Mouse (Mus musculus) adrenal gland, postnatal 36 days (tissue): ENCODE results near the gene Lrrc3c. TPM values are rescaled to one million over a fixed set of nuclear protein-coding genes. Genes with fewer than 3 reads are reported as not detected.
"Not testable (repeated sequence)": the region's sequence is repeated elsewhere in the genome, so short reads cannot be mapped to it uniquely, and the experiment has no call there.

ENCODE experiments used
- DNase-seq, 2 experiments: peaks; one replicate each; pipeline ENCODE4 v3.0.0; 2021; ENCODE audit warnings: mixed read lengths in 1 of 2
- total RNA-seq, 2 experiments: library from RNA; stranded (reverse); gene quantifications; 2 replicates each; pipeline ENCODE4 v1.2.3; 2021

The Lrrc3c gene
- total RNA-seq, 2 experiments from 2014 or later = not detected

DNA sequence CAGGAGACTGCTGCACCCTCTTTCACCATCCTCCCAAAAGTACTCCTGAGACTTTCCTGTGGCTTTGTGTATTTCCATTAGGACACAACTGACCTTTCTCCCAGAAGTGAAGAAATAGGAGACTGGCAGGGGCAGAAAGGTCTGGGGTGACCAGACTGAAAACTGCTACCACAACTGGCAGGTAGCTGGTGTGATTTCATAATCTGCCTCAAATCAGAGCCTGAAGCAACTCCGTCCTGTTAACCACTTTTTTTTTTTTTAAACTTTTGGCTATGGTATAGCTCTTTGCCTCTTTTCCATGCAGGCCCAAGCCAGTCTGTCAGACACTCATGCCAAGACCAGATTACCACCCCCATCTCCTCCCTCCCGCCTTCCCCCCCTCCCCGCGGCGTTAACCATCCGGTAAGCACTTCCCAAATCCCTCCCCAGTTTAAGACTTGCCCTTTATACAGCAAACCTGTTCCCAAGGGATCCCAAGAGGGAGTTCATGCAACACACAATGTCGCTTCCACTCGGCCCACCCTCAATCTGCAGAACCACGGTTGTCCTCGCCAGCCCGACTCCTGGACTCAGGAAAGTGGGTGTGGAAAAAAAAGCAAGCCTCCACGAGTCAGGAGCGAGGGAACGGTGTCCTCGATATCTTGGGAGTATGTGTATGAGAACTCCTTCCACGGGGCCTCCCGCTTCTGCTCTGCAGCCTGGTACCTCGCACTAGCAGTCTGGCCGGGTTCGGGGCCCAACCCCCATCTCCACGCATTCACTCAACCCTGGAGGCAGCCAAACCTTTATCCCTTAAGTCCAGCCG lies 11.8 kb upstream of the Lrrc3c start:
- peak in 1 of 2 experiments; percentile 32 for DNase-seq

DNA sequence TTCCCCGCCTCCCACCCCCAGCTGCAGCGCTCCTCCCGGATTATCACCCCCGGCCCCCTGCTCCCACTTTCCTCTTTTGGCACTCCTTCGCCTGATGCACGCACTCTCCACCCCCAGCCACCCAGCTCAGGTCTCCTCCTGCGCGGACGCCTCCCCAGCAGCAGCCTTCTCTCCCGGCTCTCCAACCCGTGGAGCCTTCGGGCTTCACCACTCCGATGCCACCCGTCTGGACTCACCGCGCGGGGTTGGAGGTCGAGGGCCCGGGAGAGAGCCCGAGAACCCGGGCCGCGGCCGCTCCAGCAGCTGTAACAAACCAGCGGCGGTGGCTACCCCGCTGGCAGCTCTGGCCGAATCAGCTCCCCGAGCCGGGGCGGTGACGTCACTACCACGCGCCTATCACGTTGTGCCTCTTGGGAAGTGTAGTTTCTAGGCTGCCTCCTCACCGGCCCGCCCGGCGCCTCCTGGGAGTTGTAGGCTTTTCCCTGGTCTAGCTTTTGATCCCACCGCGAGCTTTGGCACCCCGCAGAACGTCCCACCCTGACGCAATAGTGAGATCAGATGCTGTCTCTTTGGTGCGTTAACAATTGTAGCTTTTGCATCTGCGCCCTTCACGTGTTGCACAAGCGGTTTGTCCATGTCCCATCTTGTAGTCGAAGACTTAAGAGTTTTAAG lies 11.1 kb upstream of the Lrrc3c start, which contains the start of gene Ormdl3:
Gene Ormdl3 (minus strand): TSS at position 477 of the 672 bp plus-strand sequence.
- DNase-seq = peak; percentile 99

DNA sequence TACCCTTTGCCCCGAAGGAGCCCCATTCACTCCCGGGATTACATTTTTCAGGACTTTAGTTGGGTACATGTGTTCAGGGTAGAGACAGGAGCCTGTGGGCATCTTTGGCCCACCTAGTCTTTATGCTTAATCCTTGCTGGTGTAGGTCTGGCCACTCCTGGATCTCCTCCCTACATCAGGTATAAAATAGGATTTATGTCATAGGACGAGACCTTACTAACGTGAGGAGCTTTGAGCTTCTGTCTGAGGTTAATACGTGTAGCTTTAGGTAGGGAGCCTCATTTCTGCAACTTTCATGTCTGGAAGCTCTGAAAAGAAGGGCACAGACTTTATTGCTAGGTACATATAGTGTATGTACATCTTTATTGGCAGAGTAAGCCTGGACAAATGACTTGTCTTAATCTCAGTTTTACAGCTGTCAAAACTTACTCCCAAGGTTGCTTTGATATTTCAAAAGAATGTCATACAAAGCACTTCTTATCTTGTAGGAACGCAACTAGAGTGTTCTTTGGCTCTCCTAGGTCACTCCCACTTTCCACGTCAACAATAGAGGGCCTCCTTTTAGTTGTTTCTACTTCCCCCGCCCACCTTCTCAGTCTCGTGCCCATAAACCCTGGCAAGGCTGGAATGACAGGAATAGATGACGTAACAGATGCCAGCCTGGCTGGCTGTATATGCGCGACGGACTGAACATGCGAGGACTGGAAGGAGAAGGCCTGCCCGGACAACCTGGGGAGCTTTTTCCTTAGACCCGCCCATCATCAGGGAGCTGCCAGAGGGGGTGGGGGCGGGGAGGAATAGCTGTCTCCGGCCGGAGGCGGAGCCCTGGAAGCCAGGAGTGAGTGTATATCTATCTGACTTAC lies 10.2 kb upstream of the Lrrc3c start:
- DNase-seq = peak; percentile 84 to 89

DNA sequence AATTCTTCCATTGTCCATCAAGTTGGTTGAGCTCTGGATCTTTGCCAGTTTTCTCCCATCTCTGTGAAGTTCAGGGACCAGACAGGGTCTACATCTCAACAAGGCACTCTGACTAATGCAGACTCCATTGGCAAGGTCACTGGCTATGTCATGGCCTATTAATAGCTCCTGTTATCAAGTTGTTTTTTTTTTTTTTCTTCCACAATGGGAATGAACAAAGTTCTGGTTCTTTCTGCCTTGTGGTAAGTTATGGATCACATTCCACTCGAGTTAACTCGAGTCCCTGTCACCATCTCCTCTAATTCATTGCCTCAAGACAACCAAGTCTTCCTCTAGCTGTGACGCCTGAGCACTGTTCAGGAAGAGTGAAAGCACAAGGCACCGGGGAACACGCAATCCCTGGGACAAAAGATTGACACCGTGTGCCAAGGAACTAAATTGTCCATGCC lies 9.2 kb upstream of the Lrrc3c start:
- peak; percentile 52 to 65 for DNase-seq

DNA sequence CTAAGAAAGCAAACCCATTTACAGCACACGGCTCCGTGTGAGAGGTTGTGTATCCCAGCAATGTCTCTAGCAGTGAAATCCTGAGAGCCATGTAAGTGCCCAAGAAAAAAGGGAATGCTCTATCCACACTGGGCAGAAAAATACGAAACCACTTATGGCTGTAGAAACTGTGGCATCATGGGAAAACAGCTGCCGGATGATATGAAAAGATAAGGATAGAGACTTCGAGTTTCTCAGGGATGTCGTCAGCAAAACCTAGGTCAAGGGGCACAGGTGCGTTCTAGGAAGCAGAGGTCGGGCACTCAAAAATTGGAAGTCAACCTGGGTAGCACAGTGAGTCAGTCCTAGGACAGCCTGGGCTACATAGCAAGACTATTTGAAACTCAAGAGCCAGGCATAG lies 8.8 kb upstream of the Lrrc3c start:
- DNase-seq = no peak

DNA sequence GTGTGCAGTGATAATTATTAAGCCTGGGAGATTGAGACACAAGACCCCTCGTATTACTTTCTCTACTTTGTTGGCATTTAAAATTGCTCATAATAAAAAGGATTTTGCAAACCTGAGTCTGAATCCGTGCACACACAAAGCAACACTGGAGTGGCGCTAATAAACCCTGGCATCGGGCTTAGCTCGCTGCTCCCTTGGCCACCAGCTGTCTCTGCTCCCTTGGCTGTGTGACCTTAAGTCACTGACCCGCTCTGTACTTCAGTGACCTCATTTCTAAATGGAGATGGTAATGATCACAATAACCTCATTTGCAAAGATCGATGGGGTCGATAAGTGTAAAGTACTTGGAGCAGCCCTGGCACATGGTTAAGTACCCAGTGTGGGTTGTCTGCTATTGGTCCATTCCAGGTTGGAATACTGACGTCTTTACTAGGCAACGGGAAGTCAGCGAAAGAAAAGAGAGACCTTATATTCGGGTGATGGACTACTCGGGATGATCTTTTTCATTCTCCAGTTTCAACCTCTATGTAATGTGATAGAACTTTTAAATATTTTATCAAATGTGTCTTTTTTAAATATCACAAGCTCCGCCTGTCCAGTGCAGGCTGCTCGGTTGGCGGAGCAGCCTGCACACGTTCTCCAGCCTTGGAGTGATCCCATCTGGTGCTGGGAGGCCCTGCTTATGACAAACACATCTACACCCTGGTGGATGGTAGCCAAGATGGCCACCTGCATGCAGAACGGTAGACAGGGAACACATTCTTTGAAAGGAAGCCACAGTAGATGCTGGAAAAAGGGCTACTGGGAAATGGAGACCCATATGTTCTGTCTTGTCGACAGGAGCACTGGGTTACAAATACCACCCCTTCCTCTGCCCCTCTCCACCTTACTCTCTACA lies 7.3 kb upstream of the Lrrc3c start:
- no peak for DNase-seq

DNA sequence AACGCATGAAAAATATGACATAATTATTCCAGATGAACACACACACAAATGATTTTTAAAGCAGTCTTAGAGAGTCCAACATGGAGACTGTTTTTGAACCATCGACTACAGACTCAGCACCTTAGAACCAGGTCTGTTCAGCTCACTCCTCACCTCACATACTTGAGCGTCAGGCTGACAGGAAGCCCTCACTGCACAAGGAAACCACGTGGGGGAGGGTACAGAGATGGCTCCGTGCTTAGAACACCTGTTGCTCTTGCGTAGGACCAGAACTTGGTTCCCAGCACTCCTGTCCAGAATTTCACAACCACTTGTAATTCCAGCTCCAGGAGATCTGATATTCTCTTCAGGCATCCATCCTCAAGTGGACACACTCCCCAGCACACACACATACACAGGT lies 3.1 kb upstream of the Lrrc3c start:
- DNase-seq = no peak

DNA sequence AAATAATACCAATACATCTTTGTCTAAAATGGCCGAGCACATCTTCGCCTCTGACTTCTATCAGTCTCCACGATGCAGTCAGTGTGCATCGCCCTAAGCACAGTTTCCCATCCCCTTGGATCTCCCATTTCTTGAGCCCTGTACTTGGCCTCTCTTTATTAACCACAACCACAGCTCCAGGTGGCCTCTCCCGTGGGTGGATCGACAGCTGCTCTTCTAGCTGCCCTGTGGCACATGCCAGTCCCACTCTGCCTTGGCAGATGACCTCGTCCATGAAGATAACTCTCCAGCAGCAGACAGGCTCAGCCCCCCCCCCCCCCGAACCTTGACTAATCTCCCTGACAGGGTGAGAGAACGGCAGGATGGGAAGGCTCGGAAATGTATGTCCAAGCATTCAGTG lies 2.6 kb upstream of the Lrrc3c start:
- DNase-seq = no peak

DNA sequence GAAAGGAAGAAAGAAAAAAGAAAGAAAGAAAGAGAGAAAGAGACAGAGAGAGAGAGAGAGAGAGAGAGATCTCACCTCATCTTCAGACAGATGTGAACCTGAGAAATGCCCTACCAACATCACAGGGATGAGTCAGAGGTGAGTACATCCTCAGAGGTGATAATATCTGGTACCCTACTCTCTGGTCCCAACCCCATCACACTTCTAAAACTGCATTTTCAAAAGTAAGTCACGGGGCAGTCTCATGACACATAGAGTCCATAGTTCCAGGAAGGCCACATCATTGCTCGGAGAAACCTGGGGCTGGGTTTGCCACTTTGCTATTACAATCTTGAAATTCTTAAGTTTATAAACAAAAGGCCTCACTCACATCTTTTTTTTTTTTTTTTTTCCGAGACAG lies 2.1 kb upstream of the Lrrc3c start:
- DNase-seq = no peak

DNA sequence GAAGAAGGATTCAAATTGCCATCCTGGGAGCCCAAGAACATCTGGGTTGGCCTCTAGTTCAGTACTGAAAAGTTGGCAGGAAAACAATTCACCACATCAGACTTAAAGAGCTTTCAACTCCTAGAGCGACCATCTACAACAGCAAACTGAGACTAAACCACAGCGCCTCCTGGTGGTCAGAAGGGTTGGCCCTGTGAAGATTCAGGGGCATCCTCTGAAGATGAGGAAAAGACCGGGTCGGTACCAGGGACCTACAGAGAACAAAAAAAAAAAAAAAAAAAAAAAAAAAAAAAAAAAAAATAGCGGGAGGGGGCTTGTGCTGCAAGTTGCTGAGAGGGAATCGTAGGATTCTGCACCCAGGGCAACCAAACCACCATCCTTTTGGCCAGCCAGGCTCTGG lies 728 bp upstream of the Lrrc3c start:
- peak; percentile 74 to 76 for DNase-seq

DNA sequence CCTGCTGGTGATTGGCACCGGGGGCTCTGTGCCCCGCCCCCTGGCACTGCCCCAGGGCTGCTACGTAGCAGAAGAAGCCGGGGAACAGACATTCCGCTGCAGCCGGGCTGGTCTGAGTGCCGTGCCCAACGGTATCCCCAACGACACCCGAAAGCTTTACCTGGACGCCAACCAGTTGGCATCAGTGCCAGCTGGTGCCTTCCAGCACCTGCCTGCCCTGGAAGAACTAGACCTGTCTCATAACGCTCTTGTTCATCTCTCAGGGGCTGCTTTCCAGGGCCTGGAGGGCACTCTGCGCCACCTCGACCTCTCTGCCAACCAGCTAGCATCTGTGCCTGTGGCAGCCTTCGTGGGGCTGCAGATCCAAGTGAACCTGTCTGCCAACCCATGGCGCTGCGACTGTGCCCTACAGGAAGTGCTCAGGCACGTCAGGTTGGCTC lies 780 bp downstream of the Lrrc3c start:
- DNase-seq = no peak

DNA sequence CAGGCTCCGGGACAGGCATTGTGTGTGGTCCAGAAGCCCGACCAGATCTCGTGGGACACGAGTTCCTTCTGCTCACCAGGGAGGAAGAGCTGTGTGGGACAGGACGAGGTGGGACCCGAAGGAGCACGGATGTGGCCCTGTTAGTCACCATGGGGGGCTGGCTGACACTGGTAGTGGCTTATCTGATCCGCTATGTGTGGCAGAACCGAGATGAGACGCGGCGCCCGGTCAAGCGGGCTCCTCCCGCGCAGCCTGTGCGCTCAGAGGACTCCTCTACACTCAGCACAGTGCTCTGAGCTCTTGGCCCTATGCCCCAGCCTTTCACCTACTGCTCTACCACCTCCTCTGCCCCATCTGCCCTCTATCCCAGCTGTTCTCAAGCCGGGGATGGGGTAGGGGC lies 1.2 kb downstream of the Lrrc3c start:
- DNase-seq = no peak

DNA sequence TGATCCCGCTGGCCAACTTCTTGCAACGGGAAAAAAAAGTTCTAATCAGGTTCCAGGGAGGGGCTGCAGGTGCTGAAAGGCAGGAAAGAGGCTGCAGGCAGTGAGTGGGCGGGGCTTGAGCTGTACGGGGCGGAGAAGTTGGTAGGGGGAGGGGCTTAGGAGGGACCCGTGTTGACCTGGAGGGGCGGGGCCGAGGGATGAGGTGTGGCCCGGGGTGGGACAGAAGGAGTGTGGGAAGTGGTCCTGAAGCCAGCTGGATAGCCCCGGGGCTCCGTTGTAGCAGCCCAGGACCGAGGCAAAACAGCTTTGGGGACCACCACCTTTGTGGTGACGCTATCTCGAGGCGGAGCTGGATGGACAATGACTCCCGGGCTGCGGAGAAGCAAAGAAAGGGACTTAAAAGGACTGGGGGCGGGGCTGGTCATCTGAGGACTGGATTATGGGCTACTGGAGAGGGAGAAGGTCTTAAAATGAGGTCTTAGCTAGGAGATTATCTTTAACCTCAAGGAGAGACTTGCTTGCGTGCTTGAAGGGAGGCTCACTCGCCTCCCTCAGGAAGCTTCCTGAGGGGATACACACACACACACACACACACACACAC lies 4.1 kb downstream of the Lrrc3c start:
- no peak for DNase-seq

DNA sequence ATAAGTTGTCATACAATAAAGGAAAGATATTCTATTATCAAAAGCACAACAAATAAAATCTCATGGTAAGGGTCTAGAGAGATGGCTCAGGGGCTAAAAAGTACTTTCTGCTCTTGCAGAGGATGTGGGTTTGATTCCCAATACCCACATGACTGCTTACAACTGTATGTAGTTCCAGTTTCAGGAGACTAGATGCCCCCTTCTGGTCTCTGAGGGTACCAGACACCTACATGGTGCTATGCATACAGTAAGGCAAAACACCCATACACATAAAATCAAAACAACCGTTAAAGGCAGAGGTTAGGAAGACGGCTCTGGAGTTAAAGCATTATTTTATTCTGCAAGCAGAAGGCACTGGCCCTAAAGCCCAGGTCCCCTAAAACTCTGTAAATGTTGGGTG lies 5.9 kb downstream of the Lrrc3c start:
- DNase-seq = no peak

DNA sequence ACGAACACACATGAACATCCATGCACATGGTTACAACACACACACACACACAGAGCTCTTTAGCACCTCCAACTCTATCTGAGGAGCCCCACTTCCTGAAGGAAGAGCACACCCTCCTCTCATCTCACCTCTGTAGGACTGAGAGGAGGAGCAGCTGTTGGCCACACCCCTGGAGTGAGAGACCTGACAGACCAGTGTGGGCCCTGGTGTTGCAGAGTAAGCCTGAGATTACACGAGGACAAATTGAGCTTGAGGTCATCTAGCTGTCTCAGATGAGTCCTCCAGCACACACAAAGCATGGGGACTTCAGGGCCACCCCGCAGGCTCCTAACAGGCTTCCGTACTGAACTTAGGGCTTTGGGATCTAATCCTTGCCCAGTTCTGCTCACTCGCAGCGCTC lies 6.8 kb downstream of the Lrrc3c start:
- DNase-seq = not testable (repeated sequence)

DNA sequence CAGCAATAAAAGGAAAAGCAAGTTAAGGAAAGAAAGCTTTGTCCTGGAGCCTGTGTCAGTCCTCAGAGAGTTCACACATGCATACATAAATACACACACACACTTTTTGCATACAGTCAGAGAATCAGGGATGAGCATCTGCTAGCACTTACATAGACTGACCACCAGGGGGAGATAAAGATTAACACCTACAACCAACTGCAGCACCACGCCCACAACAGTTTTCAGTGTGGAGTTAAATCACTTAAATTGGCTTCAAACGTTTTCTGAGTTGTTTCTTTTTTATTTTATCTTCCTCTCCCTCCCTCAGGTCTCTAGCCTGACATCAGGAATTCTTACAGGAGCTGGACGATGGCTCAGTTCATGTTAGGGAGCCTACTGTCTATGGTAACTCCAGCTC lies 8.7 kb downstream of the Lrrc3c start:
- DNase-seq = peak in 1 of 2 experiments; percentile 45

DNA sequence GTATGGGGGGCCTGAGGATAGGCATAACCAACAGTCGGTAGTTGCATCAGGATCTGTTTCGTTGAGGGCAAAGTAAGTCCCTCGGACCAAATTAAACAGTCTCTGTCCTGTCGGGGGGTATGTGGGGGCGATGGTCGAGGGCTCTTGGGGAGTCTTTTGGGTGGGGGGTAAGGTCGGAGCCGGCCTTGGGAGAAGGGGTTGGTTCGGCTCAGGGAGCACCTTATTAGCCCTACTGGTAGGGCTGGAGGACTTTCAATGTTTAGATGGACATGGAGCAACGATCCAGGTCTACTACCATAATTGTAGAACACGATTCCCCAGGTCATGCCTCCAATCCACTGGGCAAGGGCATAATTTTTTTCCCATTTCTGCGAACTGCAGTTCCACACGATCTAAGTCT lies 22.7 kb downstream of the Lrrc3c start:
- DNase-seq = no peak

DNA sequence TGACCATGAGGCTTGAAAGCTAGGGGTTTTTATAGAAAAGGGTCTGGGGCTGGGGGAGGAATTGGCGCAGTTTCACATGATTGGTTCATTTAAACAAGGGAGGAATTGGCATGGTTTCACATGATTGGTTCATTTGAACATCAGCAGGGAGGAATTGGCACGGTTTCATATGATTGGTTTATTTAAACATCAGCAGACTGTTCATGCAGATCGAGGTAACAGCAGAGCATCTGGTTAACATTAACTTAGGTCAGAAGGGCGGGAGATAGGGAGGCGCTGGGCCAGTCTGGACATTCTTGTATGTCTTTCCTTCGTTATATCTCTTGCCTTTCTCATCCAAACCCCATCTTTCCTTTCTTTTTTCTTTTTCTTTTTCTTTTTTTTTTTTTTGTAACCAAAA lies 25.9 kb downstream of the Lrrc3c start:
- not testable (repeated sequence) for DNase-seq

DNA sequence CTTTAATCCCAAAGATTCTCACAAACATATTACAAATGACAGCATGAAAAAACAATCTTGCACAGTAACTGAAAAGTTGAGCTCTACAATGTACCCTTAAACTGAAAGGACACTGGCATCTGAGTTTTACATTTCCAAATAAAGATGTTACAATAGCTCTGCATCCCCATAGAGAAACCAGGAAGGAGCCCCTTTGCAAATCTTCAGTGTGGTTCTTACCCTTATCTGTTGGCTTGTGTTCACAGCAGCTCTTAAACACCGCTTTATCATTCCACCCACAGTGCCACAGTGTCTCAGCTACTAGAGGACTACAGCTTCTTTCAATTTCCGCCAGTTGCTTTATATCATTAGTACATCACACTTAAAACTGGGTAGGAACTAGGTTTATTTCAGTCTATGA lies 26.3 kb downstream of the Lrrc3c start:
- DNase-seq = not testable (repeated sequence)

DNA sequence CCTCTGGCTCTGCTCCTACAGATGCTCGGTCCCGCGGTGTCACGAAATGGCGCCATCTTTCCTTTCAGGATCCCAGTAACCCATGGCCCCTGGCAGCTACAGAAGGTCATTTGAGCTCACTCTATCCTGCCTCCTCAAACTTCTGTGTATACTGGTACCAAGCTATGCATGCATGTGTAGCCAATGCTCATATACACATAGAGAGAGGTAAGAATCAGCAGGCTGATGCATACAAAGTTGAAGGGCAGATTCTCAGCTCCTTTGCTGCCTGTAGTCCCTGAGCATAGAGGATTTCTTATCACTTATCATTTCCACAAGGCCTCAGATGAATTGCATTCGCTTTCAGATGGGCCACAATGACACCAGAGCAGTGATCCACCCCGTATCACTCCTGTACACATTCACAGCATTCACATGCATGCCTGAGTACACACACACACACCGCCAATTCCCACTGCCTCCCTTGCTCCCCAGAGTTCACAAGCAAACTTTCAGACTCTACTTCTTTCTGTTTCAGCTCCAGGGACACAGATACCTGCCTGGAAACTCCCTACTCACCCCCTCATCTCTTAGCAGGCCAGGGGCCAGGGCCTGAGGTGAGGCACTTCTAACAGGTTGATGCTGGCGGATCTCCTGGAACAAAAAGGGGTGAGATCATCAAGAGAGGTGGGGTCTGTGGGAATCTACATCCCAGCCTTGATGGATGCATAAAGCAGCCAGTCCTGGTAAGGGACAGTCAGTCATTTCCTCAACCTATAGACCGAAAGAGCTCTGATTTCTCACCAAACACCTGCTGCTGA lies 27.7 kb downstream of the Lrrc3c start, which contains the start of the genes Gm12355 and Gsdma3:
Gene Gm12355 (minus strand): TSS at position 51 of the 800 bp plus-strand sequence.
Gene Gsdma3 (plus strand): TSS at position 750 of the 800 bp plus-strand sequence.
- DNase-seq = no peak
